Mouse (Mus musculus) lung, adult 18-20 months (tissue): ENCODE measurements around the gene Prickle4.

Experiments used
- DNase-seq, 2 experiments: peaks; one replicate each; pipeline ENCODE4 v3.0.0; 2022; ENCODE audit warnings: mixed read lengths in 2 of 2

Gene Prickle4

GRCm38 (mm10) chr17:47704692-47705091, 10.2 kb upstream of the Prickle4 start:
- DNase-seq = no peak

- DNase-seq = no peak
These were observed 9.0 kb upstream of the Prickle4 start for GRCm38 (mm10) chr17:47703556-47703955.

- no peak for DNase-seq
These were observed 8.2 kb upstream of the Prickle4 start for GRCm38 (mm10) chr17:47702548-47703345.

DNA sequence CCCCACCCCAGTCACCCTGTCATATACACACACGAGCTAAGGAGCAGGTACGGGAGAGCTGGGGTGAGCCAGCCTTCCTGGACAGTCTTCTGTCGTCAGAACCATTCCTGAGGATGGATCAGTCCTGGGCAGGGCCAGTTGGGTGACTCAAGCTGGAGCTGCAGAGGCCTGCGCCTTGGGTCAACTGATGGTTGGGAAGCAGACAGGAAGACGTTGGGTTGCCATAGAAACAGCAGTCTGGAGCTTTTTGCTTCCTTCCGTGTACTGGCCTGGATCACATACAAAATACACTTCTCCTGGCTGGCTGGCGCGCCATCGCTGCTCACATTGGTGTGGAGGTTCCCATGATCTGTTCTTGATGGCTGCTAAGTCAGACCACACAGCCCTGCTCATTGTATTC, 7.3 kb upstream of the Prickle4 start:
- DNase-seq = no peak

GRCm38 (mm10) chr17:47699055-47699454, 4.5 kb upstream of the Prickle4 start:
- DNase-seq = no peak

DNA sequence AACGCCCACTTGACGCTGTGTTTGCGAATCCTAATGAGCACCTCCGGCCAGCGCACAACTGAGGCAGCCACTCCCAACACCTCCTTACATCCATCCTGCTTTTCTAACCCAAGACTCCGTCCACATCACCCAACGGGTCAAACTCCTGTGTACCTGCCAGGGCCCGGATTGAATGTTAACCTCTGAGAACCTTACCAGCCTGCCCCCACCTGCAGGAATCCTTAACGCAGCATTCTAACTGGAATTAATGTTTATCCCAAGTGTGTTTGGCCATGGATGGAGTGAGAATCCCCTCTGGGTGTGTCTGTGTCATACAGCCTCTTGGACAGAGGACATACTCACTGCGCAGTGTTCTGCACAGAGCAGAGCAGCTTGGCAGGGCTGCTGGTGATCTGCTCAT, 3.6 kb upstream of the Prickle4 start:
- no peak for DNase-seq

DNA sequence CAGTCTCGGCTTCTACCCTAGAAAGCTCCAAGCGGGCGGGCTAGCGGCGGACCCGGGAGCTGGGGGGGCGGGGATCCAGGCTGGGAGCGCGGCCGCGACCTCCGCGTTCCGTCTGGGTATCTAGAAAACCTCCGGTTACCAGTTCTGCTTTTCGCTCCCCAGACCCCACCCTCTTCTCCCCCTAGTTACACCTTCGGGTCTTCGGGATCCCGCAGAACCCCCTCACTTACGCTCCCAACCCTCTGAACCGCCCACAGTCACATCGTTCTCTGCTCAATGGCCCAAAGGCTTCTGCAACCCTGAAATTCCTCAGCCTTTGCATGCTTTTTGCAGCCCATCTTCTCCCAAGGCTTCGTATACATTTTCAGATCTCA, 788 bp upstream of the Prickle4 start:
- DNase-seq = no peak

DNA sequence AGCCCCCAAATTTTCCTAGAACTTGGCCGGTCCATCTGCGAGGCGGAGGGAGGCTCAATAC, 264 bp downstream of the Prickle4 start, which contains the start of gene Gm21981:
Gene Gm21981 (minus strand): TSS at position 14 of the 61 bp plus-strand sequence.
- no peak for DNase-seq

GRCm38 (mm10) chr17:47693671-47694441, 680 bp downstream of the Prickle4 start:
- peak in 1 of 2 experiments; percentile 43 for DNase-seq

GRCm38 (mm10) chr17:47691650-47692049, 2.9 kb downstream of the Prickle4 start:
- DNase-seq = no peak

GRCm38 (mm10) chr17:47689894-47690293, 4.6 kb downstream of the Prickle4 start:
- no peak for DNase-seq

DNA sequence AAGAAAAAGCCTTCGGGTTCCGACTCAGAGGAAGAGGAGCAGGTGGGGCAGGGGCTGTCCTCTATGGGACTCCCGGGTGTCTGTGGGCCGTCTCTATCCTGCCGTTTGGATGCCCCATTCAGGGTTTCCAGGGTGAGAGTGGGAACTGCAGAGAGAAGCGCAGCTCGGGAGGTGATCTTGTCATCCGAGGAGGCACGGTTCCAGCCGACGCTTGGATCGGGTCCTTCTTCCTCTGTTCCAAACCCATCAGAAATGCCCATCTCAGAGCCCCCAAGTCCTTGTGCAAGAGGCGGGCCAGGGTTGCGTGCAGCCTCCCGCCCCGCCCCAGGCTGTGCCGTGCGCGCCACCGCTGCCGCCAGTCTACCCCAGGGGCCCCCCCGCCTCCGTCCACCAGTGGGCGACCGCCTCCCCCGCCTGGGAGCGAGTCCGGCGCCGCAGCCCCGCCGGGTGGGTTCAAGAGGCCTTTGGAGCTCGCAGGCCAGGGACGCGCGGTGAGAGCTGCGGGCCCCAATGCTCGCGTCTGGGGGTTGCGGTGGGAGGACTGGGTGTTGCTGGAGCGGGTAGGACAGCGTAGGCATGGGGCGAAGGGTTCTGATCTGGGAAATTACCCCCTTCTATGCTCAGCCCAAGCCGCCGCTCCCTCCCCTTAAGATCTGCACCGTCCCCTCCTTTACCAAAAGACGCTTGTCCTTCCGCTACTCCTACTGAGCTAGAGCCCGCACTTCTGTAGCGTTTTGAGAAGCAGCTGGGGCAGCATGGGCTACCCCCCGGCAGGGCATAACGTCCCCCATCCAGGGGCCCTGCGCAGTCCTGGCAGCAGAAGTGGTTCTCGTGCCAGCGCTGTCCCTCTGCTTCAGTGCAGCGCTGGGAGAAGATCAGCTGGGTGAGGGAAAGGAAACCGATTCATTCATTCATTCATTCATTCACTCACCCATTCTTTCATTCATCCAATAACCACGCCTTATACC, 5.6 kb downstream of the Prickle4 start, which contains the start of gene Frs3:
Gene Frs3 (plus strand): TSS at position 423 of the 968 bp plus-strand sequence.
- DNase-seq = peak; percentile 53 to 62

GRCm38 (mm10) chr17:47688344-47688607, 6.3 kb downstream of the Prickle4 start, which contains the start of gene Tomm6:
Gene Tomm6 (minus strand): TSS chr17:47688386.
- no peak for DNase-seq

GRCm38 (mm10) chr17:47687409-47688343, 6.9 kb downstream of the Prickle4 start:
- peak; percentile 96 to 97 for DNase-seq

- no peak for DNase-seq
These were observed 11.7 kb downstream of the Prickle4 start for GRCm38 (mm10) chr17:47682836-47683235.

- DNase-seq = no peak
These were observed 15.8 kb downstream of the Prickle4 start for GRCm38 (mm10) chr17:47678702-47679101.

GRCm38 (mm10) chr17:47678238-47678637, 16.3 kb downstream of the Prickle4 start:
- no peak for DNase-seq

- DNase-seq = peak; percentile 65 to 72
These were observed 18.0 kb downstream of the Prickle4 start for GRCm38 (mm10) chr17:47676581-47676980.

- DNase-seq = peak; percentile 65 to 68
These were observed 22.0 kb downstream of the Prickle4 start for GRCm38 (mm10) chr17:47672311-47673111.

- DNase-seq = no peak
These were observed 22.6 kb downstream of the Prickle4 start for GRCm38 (mm10) chr17:47671988-47672310.

GRCm38 (mm10) chr17:47669166-47669565, 25.4 kb downstream of the Prickle4 start:
- no peak for DNase-seq

DNA sequence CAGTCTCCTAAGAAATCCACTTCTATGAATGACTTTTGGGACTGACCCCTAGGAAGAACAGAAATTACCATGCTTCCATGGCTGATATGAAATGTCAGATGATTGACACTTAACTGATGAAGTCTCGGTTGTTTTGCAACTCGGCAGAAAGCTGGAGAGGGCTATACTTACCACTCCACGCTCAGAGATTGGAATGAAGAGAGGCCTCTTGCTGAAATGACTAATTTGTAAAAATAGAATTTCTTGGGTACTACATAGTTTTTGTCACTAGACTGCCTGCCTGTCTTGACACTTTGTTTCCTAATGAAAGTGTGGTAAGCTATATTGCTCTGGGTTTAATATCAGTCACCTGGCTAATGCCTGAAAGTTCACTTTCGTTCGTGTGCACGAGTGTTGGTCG, 30.1 kb downstream of the Prickle4 start:
- DNase-seq = no peak
